Mouse (Mus musculus): Measurements from ENCODE around the gene Myf5. TPM values are rescaled to one million over a fixed set of nuclear protein-coding genes. Genes with fewer than 3 reads are reported as not detected.

Gene Myf5
- polyA plus RNA-seq, 1 experiment: not detected

- Histone ChIP-seq H3K4me1 (ENCODE audit: control insufficient read depth, insufficient read depth, low read length) (no peaks in the 10 kb centered on the region), H3K36me3 (ENCODE audit: control insufficient read depth, insufficient read depth, low read length) (no peaks in the 10 kb centered on the region), H3K4me3 (ENCODE audit: control insufficient read depth, low read depth, low read length) (no peak overlapping the region), H3K27me3 (ENCODE audit: control insufficient read depth, insufficient read depth, low read length) (no peaks in the 10 kb centered on the region), H3K27ac (ENCODE audit: control insufficient read depth, insufficient read depth, low read depth, low read length) (no peak overlapping the region)
- TF ChIP-seq POLR2A (IDR thresholded peaks at IDR 0.05; ENCODE audit: control insufficient read depth, low read depth, low read length) (no peak), CTCF (IDR thresholded peaks at IDR 0.05; ENCODE audit: control insufficient read depth, insufficient read depth, insufficient replicate concordance, low read depth, low read length) (no peak)
These were observed 49.0 kb downstream of the Myf5 start for GRCm38 (mm10) chr10:107436967-107437366.

Other genes with a start within 250 kb of the Myf5 start
- gene Lin7a, start 214.4 kb downstream of the Myf5 start, polyA plus RNA-seq (2012; rRNA removed): 62.1 and 67.4 TPM in 2 replicates
- 0.82 and 0.99 TPM in 2 replicates for gene Myf6, start 8.6 kb upstream of the Myf5 start, polyA plus RNA-seq (2012; rRNA removed)
- gene Ptprq, start 233.9 kb upstream of the Myf5 start, polyA plus RNA-seq (2012; rRNA removed): 1.2 and 1.4 TPM in 2 replicates

Data from testis, adult 2 months (tissue).